Mouse (Mus musculus): Measurements from ENCODE around the gene Alg13.

Alg13 gene

GRCm38 (mm10) chrX:144317548-144318163, at the start of gene Alg13:
TSS of gene Alg13 (plus strand) at chrX:144317804.
- peak; percentile 77 for DNase-seq

- DNase-seq: no peak
Observed at GRCm38 (mm10) chrX:144268606-144269005, 49.0 kb upstream of the Alg13 start.

DNA sequence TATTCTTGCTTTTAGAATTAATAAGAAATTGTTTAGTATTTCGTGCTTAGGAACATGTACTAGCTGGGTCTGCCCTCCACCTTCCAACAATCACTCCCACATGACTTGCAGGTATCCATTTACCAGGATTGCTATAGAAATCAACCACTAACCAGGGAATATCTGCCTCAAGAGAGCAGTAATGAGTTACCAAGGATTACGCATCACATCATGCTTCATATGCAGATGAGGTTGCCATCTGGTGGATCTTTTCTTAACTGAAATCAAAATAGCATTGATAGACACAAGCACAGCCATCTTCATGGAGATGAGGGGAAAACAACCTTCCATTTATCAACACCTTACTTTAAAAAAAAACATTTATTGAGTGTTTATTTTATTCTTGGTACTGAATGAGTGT, 16.1 kb upstream of the Alg13 start:
- DNase-seq: no peak

DNA sequence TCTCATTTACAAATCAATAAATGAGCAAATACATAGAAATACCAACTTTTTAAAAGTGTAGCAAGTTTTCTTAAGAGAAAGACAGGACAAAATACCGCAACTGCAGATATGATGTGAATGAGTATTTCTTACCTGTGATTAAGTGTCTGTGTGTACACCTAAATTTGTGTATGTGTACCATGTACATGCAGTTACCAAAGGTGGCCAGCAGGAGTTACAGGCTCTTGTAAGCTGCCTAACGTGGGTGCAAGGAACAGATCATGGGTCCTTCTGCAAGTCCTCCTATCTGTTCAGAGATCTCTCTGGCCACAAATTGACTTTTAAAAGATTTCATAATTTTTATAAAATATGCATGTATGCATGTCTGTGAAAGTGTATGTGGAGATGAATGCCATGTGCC, 11.9 kb upstream of the Alg13 start:
- no peak for DNase-seq

DNA sequence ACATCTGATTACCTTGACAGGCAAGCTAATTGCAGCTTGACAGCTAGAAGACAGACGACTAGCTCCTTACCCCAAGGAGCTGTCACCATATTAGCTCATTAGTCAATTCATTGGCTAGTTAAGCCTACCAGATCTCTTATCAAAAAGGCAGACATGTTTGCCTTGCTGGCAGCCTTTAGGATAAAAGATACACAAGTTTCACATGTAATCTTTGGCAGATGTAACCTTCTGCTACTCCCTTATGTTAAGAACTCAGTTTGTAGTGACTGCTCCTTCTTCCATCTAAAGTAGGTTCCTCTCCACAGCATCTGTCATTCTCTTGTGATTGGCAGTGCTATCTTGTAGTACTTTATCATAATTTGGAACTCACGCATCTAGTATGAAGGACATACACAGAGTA, 3.6 kb upstream of the Alg13 start:
- DNase-seq: no peak

- DNase-seq: no peak
Observed at GRCm38 (mm10) chrX:144315028-144315427, 2.6 kb upstream of the Alg13 start.

GRCm38 (mm10) chrX:144316004-144316403, 1.6 kb upstream of the Alg13 start:
- DNase-seq: no peak

DNA sequence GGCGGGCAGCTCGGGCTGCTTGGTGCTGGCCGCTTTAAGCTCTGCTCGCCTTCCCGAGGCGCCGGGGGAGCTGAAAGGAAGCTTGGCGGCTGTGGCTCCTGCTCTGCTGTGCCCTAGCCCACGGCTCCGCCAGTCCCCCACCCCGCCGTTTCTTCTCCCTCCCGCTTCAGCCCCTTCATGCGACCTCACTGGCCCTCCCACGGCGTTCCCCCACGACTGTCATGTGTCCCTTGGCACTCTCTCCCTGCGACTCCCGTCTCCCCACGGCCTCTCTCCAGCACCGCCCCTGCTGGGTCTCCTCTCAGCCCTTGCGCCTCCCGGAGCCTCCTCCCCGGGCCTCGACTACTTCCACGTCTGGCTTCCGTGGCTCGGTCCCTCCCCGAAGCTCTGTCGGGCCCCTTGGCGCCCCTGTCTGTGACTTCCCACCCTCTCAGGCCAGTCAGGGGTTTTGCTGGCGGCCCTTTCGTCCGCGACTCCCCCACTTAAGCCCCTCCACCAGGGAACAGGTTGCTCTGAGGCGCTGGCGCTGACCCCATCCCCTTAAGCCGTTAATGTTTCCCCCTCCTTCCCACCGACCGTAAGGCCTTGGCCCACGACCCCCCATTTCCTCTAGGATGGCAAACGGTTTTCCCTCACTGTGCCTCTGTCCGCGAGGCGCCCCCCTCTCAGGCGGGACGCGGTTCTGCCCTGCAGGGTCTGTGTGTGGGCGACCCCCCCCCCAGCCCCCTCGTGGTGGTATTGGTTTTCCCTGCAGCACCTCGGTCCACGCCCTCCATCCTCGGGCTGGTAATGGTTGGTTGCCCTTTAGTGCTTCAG, 768 bp downstream of the Alg13 start:
- peak; percentile 15 for DNase-seq

GRCm38 (mm10) chrX:144319366-144319765, 1.8 kb downstream of the Alg13 start:
- peak; percentile 7 for DNase-seq

GRCm38 (mm10) chrX:144325375-144325774, 7.8 kb downstream of the Alg13 start:
- DNase-seq: no peak

DNA sequence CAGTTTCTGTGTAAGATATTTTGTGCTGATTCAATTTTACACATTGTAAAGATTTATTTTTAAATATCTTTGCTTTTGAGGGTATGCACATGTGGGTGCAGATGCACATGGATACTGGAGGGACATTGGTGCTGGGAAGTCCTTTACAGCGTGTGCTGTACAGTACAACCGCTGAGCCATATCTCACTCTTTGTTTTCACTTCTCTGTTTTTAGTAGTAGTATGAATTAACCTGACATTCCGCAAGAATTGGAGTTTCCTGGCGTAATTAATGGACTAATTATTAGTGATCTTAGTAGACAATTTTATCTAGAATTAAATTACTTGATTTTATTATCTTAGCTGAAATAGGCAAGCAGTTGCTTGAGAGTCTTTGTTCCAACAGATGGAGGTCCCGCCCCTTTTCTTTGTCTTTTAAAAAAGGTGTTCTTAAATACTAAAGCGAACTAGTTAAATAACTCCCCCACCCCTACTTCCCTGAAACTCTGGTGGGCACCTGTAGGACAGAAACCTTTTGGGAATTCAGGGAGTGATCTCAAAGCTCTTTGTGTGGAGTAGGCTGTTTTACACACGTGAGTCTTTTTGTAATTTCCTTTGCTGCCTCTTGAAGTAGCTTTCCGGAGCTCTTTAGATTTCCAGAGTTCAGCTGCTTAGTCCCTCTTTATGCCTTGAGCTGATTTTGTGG, 17.9 kb downstream of the Alg13 start:
- DNase-seq: no peak

GRCm38 (mm10) chrX:144337938-144338337, 20.3 kb downstream of the Alg13 start:
- no peak for DNase-seq

DNA sequence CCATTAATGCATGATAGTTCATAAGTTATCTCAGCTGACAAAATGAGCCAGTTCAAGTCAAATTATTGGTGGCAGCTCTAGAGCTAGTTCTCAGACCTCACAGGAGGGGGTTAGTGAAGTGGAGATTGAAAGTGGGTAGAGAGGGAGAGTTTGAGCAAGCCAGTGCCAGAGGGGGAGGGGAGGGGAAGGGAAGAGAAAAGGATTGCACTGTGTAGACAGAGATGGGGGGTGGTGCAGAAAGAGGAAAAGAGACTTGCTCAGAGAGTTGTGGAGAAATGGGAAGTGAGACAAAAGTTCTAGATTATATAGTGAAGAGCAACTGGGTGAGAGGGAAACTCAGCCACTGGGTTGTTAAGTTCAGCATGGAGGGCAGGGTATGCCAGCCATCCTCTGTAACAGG, 20.8 kb downstream of the Alg13 start:
- no peak for DNase-seq

GRCm38 (mm10) chrX:144374196-144374595, 56.6 kb downstream of the Alg13 start:
- DNase-seq: no peak

- DNase-seq: peak; percentile 42
Observed at GRCm38 (mm10) chrX:144403526-144403925, 85.9 kb downstream of the Alg13 start.

DNA sequence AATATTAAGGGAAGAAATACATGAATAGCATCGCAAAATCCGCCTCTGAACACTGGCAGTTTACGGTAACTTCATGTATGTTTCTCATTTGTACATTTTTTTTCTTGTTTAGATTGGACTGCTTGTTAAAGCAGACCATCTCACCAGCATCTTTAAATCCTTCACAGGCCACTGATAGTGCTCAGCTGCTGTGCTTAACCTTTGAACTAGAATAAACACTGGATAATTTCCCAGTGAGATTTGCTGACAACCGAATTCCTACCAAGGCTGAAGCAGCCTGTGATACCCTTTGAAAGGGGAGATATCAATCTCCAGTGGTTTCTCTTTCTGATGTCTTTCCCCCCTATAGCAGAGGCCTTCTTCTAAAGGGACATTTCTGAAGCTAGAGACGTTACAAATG, 90.4 kb downstream of the Alg13 start:
- DNase-seq: no peak

- no peak for DNase-seq
Observed at GRCm38 (mm10) chrX:144420259-144420658, 102.7 kb downstream of the Alg13 start.

DNA sequence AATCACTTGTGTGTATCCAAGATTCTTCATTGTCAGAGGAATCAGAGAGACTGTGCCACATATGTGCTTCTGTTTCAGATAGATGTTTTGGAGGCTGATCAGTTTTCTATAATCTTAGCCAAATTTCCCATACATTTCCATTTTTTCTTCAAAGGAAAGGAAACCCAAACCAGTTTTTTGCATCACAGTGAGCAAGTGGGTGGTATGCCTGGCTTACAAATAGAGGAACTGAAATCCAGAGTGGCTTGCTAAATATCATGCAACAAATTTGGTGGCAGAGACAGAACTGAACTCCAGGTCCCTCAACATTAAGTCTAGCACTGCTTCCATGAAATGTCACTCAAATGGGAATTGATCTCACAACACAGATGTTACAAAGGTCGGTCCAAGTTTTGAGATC, 103.5 kb downstream of the Alg13 start:
- no peak for DNase-seq

GRCm38 (mm10) chrX:144423848-144424247, 106.2 kb downstream of the Alg13 start:
- no peak for DNase-seq

Data from cerebellum, adult 9-10 months (tissue).